Mouse (Mus musculus) embryonic facial prominence, embryonic 11.5 days (tissue): ENCODE measurements around the gene Epb41l1. TPM values are rescaled to one million over a fixed set of nuclear protein-coding genes. Genes with fewer than 3 reads are reported as not detected.
"Not testable (repeated sequence)": the region's sequence is repeated elsewhere in the genome, so short reads cannot be mapped to it uniquely, and the experiment has no call there.

Source experiments
- ATAC-seq: fragments of 200-750 bp; cut with Nextera tagmentation; replicated peaks from 2 replicates; pipeline ENCODE4 v1.8.0; 2017; ENCODE audit warnings: low read depth; ENCODE audit not compliant: insufficient number of reproducible peaks, low FRiP score, low TSS enrichment
- DNase-seq: peaks from one replicate; pipeline ENCODE4 v3.0.0-alpha.2; 2015; ENCODE audit warnings: low spot score
- H3K27ac ChIP-seq: fragments of 300-500 bp; sonication (generic); replicated peaks from 2 replicates; pipeline ENCODE4 v1.5.1; 2014; ENCODE audit warnings: mild to moderate bottlenecking, low read depth, low read length, control low read depth
- H3K27me3 ChIP-seq: fragments of 300-500 bp; sonication (generic); 2 replicates; pipeline ENCODE4 v1.6.1; 2014; ENCODE audit warnings: mild to moderate bottlenecking, low read length, moderate library complexity, mixed read lengths; ENCODE audit not compliant: control insufficient read depth, insufficient read depth
- H3K36me3 ChIP-seq: fragments of 300-500 bp; sonication (generic); replicated peaks from 2 replicates; pipeline ENCODE4 v1.6.1; 2014; ENCODE audit warnings: low read depth, mild to moderate bottlenecking, low read length, moderate library complexity, mixed read lengths; ENCODE audit not compliant: control insufficient read depth, insufficient read depth
- H3K4me1 ChIP-seq: fragments of 300-500 bp; sonication (generic); 2 replicates; pipeline ENCODE4 v1.6.1; 2014; ENCODE audit warnings: low read length, mixed read lengths; ENCODE audit not compliant: control insufficient read depth, insufficient read depth
- H3K4me2 ChIP-seq: fragments of 300-500 bp; sonication (generic); 2 replicates; pipeline ENCODE4 v1.6.1; 2014; ENCODE audit warnings: low read depth, mild to moderate bottlenecking, control low read depth, low read length, moderate library complexity
- H3K4me3 ChIP-seq: fragments of 300-500 bp; sonication (generic); 2 replicates; pipeline ENCODE4 v1.5.1; 2014; ENCODE audit warnings: low read depth, low read length, control low read depth
- H3K9ac ChIP-seq: fragments of 300-500 bp; sonication (generic); replicated peaks from 2 replicates; pipeline ENCODE4 v1.6.1; 2014; ENCODE audit warnings: mild to moderate bottlenecking, control low read depth, low read length
- H3K9me3 ChIP-seq: fragments of 300-500 bp; sonication (generic); replicated peaks from 2 replicates; pipeline ENCODE4 v1.6.1; 2016; ENCODE audit warnings: mild to moderate bottlenecking, low read length, inconsistent platforms, mixed read lengths; ENCODE audit not compliant: control insufficient read depth
- WGBS: fragments of 180-500 bp; shearing (Covaris S2); extraction: QIAGEN DNeasy Blood & Tissue Kit; methylation state at CpG from one replicate; pipeline ENCODE4 v1.1.7; 2014; 5-methylcytosine and 5-hydroxymethylcytosine counted together
- polyA plus RNA-seq: library from polyadenylated mRNA; unstranded; fragments of >200 nt; fragmentation: Nextera tagmentation; extraction: Ambion mirVana; gene quantifications from 2 replicates; pipeline ENCODE4 v1.2.1, GENCODE M21; 2014

The Epb41l1 gene
- polyA plus RNA-seq, 1 experiment from 2014 or later: 3.3 TPM

DNA sequence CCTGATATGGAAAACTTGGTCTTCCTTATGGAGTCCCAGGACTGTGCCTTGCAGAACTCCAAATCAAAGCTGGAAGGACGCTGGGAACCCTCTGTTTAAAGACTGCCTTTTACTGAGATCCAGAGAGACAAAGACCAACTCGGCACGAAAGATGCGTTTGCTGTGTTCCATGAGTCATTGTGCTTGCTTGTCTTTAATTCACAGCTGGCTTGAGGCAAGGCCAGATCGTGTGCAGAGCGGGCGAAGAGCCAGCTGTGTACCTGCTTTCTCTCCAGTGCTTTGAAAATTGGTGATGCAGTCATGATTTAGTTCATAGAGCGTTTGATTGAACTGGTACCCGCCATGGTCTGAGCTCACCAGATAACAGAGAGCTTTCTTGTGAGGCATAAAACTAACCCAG, 94.4 kb downstream of the Epb41l1 start:
- no peak for ATAC-seq
- 88% methylated on average over 9 of the region's 9 CpGs for WGBS
- no peaks in the 10 kb centered on the region for H3K9me3 ChIP-seq

DNA sequence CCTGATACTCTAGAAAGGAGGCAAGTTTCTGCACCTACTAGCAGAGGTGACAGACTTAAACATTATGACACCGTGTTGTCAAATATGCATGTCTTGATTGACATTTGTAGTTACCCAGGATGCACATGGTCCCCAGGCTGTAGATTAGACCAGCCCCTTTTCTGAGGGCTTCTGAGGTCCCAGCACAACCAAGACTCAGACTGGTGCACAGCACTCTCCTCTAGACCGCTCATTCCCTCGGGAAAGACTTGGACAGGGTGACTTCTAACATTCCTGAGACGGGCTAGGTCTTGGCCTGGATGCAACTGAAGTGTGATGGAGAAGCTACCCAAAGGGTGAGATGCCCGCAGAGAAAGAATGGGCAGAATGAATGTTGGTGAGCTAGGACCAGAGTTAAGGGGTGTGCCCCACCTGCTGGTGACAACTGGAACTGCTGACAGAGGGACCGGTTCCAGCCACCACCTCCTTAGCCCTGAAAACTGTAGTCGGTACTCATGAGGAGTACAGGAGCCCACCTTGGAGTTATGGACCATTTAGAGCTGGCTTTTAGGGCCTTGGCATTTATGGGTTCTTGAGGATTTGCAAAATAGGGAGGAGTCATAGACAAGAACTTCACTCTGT, 95.0 kb downstream of the Epb41l1 start:
- no peaks in the 10 kb centered on the region for H3K27me3 ChIP-seq
- no peak overlapping the region for H3K4me3 ChIP-seq
- 27% methylated on average over 7 of the region's 7 CpGs for WGBS
- no peaks in the 10 kb centered on the region for H3K4me1 ChIP-seq
- H3K36me3 ChIP-seq: 0 out of 2 replicates have a peak, but pooled peaks cover 2% of the 10 kb centered on the region
- no peaks in the 10 kb centered on the region for H3K9me3 ChIP-seq
- ATAC-seq: peak; percentile 29; the same call in 1 of the 2 replicates
- no peak overlapping the region for H3K27ac ChIP-seq
- DNase-seq: peak; percentile 78
- H3K4me2 ChIP-seq: no peak overlapping the region
- H3K9ac ChIP-seq: no peak overlapping the region

More for the DNA sequence above, 94.4 kb downstream of the Epb41l1 start:
- H3K36me3 ChIP-seq: 0 out of 2 replicates have a peak, but pooled peaks cover 2% of the 10 kb centered on the region
- DNase-seq: no peak
- no peak overlapping the region for H3K4me2 ChIP-seq
- H3K27ac ChIP-seq: no peak overlapping the region
- no peaks in the 10 kb centered on the region for H3K4me1 ChIP-seq
- no peak overlapping the region for H3K9ac ChIP-seq
- no peak overlapping the region for H3K4me3 ChIP-seq
- H3K27me3 ChIP-seq: no peaks in the 10 kb centered on the region

DNA sequence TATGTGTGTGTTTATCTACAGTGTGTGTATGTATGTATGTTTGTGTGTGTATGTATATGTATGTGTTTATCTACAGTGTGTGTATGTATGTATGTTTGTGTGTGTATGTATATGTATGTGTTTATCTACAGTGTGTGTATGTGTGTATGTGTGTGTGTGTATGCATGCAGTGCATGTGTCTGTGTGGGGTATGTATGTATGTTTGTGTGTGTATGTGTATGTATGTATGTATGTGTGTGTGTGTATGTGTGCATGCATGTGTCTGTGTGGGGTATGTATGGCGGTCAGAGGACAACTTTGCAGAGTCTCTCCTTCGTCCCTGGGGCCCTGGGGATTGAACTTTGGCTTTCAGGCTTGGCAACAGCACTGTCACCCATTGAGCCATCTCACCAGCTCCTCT, 96.0 kb downstream of the Epb41l1 start:
- DNase-seq, H3K4me3 ChIP-seq, H3K4me2 ChIP-seq, H3K9me3 ChIP-seq, H3K4me1 ChIP-seq, H3K36me3 ChIP-seq, H3K9ac ChIP-seq, H3K27me3 ChIP-seq, H3K27ac ChIP-seq: not testable (repeated sequence)
- WGBS: 65% methylated on average over 2 of the region's 2 CpGs
- peak; percentile 95 for ATAC-seq

DNA sequence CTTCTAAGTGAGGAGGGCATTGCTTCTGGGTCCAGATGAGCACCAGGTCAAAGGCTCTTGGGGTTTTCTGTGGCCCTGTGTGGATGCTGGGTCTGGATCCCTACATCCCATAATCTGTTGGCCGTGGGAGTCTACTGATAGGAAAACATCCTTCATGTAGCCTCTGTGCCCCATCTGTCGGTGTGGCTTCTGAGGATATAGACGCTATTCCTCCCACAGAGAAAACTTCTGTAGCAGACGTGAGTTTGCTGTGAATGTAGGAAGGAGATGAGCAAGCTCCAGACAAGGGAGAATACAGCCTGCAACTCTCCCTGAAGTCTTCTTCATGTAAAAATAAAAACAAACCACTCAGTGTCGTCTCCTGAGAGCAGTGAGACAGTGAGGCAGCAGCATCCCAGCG, 97.6 kb downstream of the Epb41l1 start:
- Histone ChIP-seq H3K4me2 (no peak overlapping the region), H3K27me3 (no peaks in the 10 kb centered on the region), H3K4me3 (no peak overlapping the region), H3K9ac (no peak overlapping the region), H3K4me1 (no peaks in the 10 kb centered on the region), H3K27ac (no peak overlapping the region), H3K36me3 (0 out of 2 replicates have a peak, but pooled peaks cover 2% of the 10 kb centered on the region), H3K9me3 (no peaks in the 10 kb centered on the region)
- WGBS: 79% methylated on average over 6 of the region's 6 CpGs
- no peak for ATAC-seq
- no peak for DNase-seq

DNA sequence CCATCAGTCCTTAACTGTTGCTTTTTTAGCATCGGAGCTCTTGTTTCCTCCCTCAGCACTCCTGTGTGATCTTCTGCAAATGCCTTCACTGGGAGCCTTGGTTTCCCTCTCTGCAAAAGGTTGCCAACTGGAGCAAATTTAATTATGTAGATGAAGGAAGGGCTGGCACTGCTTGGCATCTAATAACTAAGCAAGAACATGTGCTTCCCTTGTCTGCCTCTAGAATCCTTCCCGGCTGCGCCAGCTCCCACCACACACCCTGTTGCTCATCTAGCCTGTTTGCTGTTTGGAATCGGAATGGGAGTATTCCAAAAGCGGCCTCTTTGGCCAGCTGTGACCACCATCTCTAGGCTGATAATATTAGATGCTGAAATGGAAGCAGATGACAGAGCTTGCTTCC, 98.9 kb downstream of the Epb41l1 start:
- no peak overlapping the region for H3K9ac ChIP-seq
- no peaks in the 10 kb centered on the region for H3K9me3 ChIP-seq
- H3K4me3 ChIP-seq: no peak overlapping the region
- no peaks in the 10 kb centered on the region for H3K4me1 ChIP-seq
- H3K27ac ChIP-seq: no peak overlapping the region
- ATAC-seq (no peak), DNase-seq (no peak)
- H3K36me3 ChIP-seq: no peaks in the 10 kb centered on the region
- 86% methylated on average over 5 of the region's 5 CpGs for WGBS
- H3K27me3 ChIP-seq: no peaks in the 10 kb centered on the region
- H3K4me2 ChIP-seq: no peak overlapping the region

- Histone ChIP-seq H3K27me3 (no peaks in the 10 kb centered on the region), H3K4me2 (no peak overlapping the region), H3K4me1 (no peaks in the 10 kb centered on the region), H3K27ac (no peak overlapping the region), H3K9me3 (no peaks in the 10 kb centered on the region), H3K9ac (no peak overlapping the region), H3K36me3 (no peaks in the 10 kb centered on the region), H3K4me3 (no peak overlapping the region)
- WGBS: 88% methylated on average over 11 of the region's 11 CpGs
- 0 out of 2 replicates have a peak, but pooled peaks have one; percentile 34 for ATAC-seq
- no peak for DNase-seq
Observed at GRCm38 (mm10) chr2:156522994-156523393, 102.3 kb downstream of the Epb41l1 start.

DNA sequence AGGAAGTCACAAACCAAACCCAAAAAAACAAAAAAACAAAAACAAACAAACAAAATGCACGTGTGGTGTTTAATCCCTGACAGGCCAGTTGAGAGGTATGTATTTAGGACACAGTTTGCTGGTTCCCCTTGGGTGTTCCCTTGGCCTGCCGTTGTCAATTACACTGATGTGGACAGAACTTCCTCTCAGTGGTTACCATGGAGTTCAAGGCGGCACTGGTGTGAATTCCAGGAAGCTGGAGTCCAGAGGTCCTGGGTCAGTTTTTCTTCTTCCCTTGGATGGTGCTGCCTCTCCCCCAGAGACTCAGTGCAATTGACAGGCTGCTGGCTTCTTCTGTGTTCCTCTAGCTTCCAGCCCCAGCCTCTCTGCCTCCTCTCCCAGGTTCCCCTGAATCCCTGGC, 103.4 kb downstream of the Epb41l1 start:
- Histone ChIP-seq H3K4me1 (no peaks in the 10 kb centered on the region), H3K4me2 (no peak overlapping the region), H3K27ac (no peak overlapping the region), H3K9me3 (no peaks in the 10 kb centered on the region), H3K27me3 (no peaks in the 10 kb centered on the region), H3K4me3 (no peak overlapping the region), H3K9ac (no peak overlapping the region), H3K36me3 (no peaks in the 10 kb centered on the region)
- peak; percentile 7 for DNase-seq
- no peak for ATAC-seq
- 22% methylated on average over 3 of the region's 3 CpGs for WGBS

GRCm38 (mm10) chr2:156529726-156530125, 109.0 kb downstream of the Epb41l1 start:
- H3K4me3 ChIP-seq: no peak overlapping the region
- no peaks in the 10 kb centered on the region for H3K36me3 ChIP-seq
- DNase-seq (peak; percentile 75), ATAC-seq (no peak)
- H3K4me1 ChIP-seq: no peaks in the 10 kb centered on the region; the same call in 1 of the 2 replicates
- no peak overlapping the region for H3K4me2 ChIP-seq
- no peaks in the 10 kb centered on the region for H3K9me3 ChIP-seq
- H3K27ac ChIP-seq: no peak overlapping the region
- H3K9ac ChIP-seq: no peak overlapping the region
- no peaks in the 10 kb centered on the region for H3K27me3 ChIP-seq
- WGBS: 46% methylated on average over 2 of the region's 2 CpGs
